Mouse (Mus musculus): ENCODE measurements around the gene Tmc8. TPM values are rescaled to one million over a fixed set of nuclear protein-coding genes. Genes with fewer than 3 reads are reported as not detected.

Tmc8 gene
- 4.1 and 5.4 TPM in 2 replicates for polyA plus RNA-seq (2015; fragmentation: Nextera tagmentation; extraction: Ambion mirVana)

DNA sequence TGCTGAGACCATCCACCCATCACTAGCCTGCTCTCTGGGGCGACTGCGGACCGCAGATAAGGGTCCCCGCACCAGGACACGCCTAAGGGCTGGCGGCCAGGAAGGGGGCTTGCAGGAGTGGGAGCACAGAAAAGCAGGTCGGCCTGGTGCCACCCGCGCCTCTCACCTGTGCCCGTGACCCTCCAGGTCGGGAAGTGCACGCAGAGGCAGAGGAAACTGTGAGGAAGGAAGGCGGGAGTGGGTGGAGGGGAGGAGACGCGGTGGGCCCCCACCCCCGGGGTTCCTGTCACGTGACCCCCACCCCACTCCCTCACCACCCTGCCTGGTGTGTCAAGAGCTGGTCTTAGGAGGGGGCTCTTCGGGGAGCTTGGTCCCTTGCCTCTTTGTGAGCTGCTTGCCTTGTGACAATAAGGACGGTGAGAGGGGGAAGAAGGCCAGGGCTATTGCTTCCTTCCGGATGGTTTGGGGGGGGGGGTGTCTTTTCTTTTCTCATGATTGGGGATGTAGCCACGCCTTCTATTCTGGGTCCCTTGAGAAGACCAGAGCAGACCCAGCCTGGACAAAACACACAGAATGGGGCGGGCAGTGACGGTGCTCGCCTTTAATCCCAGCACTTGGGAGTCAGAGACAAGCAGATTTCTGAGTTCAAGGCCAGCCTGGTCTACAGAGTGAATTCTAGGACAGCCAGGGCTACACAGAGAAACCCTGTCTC, at the start of gene Tmc8, which contains the start of gene Tmc6:
Tmc8 (plus strand) TSS at position 84 of the 712 bp plus-strand sequence.
Tmc6 (minus strand) TSS at position 206 of the 712 bp plus-strand sequence.
- ATAC-seq (ENCODE audit: insufficient read depth, low FRiP score, low read depth), result peak; percentile 20; the same call in 1 of the 2 replicates
- Histone ChIP-seq H3K4me2 (peak within 1 kb of the TSS; percentile 80), H3K4me1 (peaks cover 51% of the 10 kb centered on the region), H3K4me3 (replicated peaks) (peak within 1 kb of the TSS; percentile 47), H3K27me3 (replicated peaks) (no peaks in the 10 kb centered on the region), H3K36me3 (no peaks in the 10 kb centered on the region), H3K9me3 (no peaks in the 10 kb centered on the region), H3K27ac (peak within 1 kb of the TSS; percentile 94), H3K9ac (0 out of 2 replicates have a peak within 1 kb of the TSS, but pooled peaks have one; percentile 22)
- WGBS, result 55% methylated on average over 24 of the region's 24 CpGs

- no peak overlapping the region for H3K4me2 ChIP-seq
- H3K27ac ChIP-seq, result no peak overlapping the region
- H3K27me3 ChIP-seq (replicated peaks), result no peaks in the 10 kb centered on the region
- H3K36me3 ChIP-seq, result peaks cover 30% of the 10 kb centered on the region
- 0 out of 2 replicates have a peak, but pooled peaks have one; percentile 31 for ATAC-seq (ENCODE audit: insufficient read depth, low FRiP score, low read depth)
- no peak overlapping the region for H3K4me3 ChIP-seq (replicated peaks)
- WGBS, result 53% methylated on average over 5 of the region's 5 CpGs
- H3K9ac ChIP-seq, result no peak overlapping the region
- H3K4me1 ChIP-seq, result no peaks in the 10 kb centered on the region
- no peaks in the 10 kb centered on the region for H3K9me3 ChIP-seq
Observed at GRCm38 (mm10) chr11:117736037-117736689, 45.7 kb upstream of the Tmc8 start.

DNA sequence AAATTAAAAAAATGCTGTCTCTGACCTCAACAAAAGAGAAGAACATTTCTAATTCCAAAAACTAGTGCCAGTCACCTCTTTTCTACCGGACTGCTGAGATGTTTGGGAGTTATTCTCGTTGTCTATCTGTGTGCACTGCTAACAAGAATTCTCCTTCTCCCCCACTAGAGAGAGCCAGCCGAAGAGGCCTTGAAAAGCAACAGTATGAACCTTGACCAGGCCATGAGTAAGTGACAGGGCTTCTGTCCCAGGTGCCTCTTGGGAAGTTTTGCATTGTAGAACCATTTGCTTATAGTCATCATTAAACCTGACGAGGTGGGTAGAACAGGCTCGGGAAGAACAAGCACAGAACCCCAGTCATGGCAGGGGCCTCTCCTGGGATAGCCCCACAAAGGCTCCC, 43.8 kb upstream of the Tmc8 start:
- no peak for ATAC-seq (ENCODE audit: insufficient read depth, low FRiP score, low read depth)

GRCm38 (mm10) chr11:117741128-117741527, 40.7 kb upstream of the Tmc8 start:
- no peak overlapping the region for H3K27ac ChIP-seq
- ATAC-seq (ENCODE audit: insufficient read depth, low FRiP score, low read depth), result no peak
- no peak overlapping the region for H3K9ac ChIP-seq
- peaks cover 52% of the 10 kb centered on the region for H3K36me3 ChIP-seq
- no peaks in the 10 kb centered on the region for H3K4me1 ChIP-seq
- H3K27me3 ChIP-seq (replicated peaks), result no peaks in the 10 kb centered on the region
- 91% methylated on average over 6 of the region's 6 CpGs for WGBS
- no peak overlapping the region for H3K4me3 ChIP-seq (replicated peaks)
- no peaks in the 10 kb centered on the region for H3K9me3 ChIP-seq
- H3K4me2 ChIP-seq, result no peak overlapping the region

More for the DNA sequence above, 43.8 kb upstream of the Tmc8 start:
- Histone ChIP-seq H3K27ac (no peak overlapping the region), H3K4me2 (no peak overlapping the region), H3K27me3 (replicated peaks) (no peaks in the 10 kb centered on the region), H3K36me3 (peaks cover 43% of the 10 kb centered on the region), H3K9me3 (no peaks in the 10 kb centered on the region), H3K4me3 (replicated peaks) (no peak overlapping the region), H3K9ac (no peak overlapping the region), H3K4me1 (no peaks in the 10 kb centered on the region)
- WGBS, result 87% methylated on average over 5 of the region's 5 CpGs

- H3K4me2 ChIP-seq, result no peak overlapping the region
- no peaks in the 10 kb centered on the region for H3K4me1 ChIP-seq
- no peaks in the 10 kb centered on the region for H3K27me3 ChIP-seq (replicated peaks)
- WGBS, result 78% methylated on average over 8 of the region's 8 CpGs
- no peak for ATAC-seq (ENCODE audit: insufficient read depth, low FRiP score, low read depth)
- H3K4me3 ChIP-seq (replicated peaks), result no peak overlapping the region
- no peak overlapping the region for H3K9ac ChIP-seq
- peaks cover 50% of the 10 kb centered on the region for H3K36me3 ChIP-seq
- no peaks in the 10 kb centered on the region for H3K9me3 ChIP-seq
- no peak overlapping the region for H3K27ac ChIP-seq
Observed at GRCm38 (mm10) chr11:117742243-117742642, 39.6 kb upstream of the Tmc8 start.

GRCm38 (mm10) chr11:117742715-117743114, 39.2 kb upstream of the Tmc8 start:
- 82% methylated on average over 8 of the region's 8 CpGs for WGBS
- no peaks in the 10 kb centered on the region for H3K4me1 ChIP-seq
- peaks cover 52% of the 10 kb centered on the region for H3K36me3 ChIP-seq
- no peak overlapping the region for H3K4me2 ChIP-seq
- no peaks in the 10 kb centered on the region for H3K27me3 ChIP-seq (replicated peaks)
- no peak overlapping the region for H3K4me3 ChIP-seq (replicated peaks)
- H3K9me3 ChIP-seq, result no peaks in the 10 kb centered on the region
- ATAC-seq (ENCODE audit: insufficient read depth, low FRiP score, low read depth), result no peak
- H3K9ac ChIP-seq, result no peak overlapping the region
- H3K27ac ChIP-seq, result no peak overlapping the region

- H3K36me3 ChIP-seq, result peaks cover 50% of the 10 kb centered on the region
Observed at GRCm38 (mm10) chr11:117743454-117744030, 38.3 kb upstream of the Tmc8 start.

GRCm38 (mm10) chr11:117748628-117749027, 33.2 kb upstream of the Tmc8 start:
- Histone ChIP-seq H3K36me3 (peaks cover 26% of the 10 kb centered on the region), H3K4me1 (no peaks in the 10 kb centered on the region), H3K4me3 (replicated peaks) (no peak overlapping the region), H3K27me3 (replicated peaks) (no peaks in the 10 kb centered on the region), H3K27ac (no peak overlapping the region), H3K9ac (no peak overlapping the region), H3K4me2 (no peak overlapping the region), H3K9me3 (no peaks in the 10 kb centered on the region)
- WGBS, result 86% methylated on average over 4 of the region's 4 CpGs
- ATAC-seq (ENCODE audit: insufficient read depth, low FRiP score, low read depth), result no peak

More at GRCm38 (mm10) chr11:117743454-117744030, 38.3 kb upstream of the Tmc8 start:
- Histone ChIP-seq H3K27me3 (replicated peaks) (no peaks in the 10 kb centered on the region), H3K9ac (no peak overlapping the region), H3K9me3 (no peaks in the 10 kb centered on the region), H3K4me3 (replicated peaks) (no peak overlapping the region), H3K4me1 (no peaks in the 10 kb centered on the region), H3K4me2 (no peak overlapping the region), H3K27ac (no peak overlapping the region)
- ATAC-seq (ENCODE audit: insufficient read depth, low FRiP score, low read depth), result peak; percentile 47; the same call in 1 of the 2 replicates
- WGBS, result 51% methylated on average over 4 of the region's 4 CpGs

DNA sequence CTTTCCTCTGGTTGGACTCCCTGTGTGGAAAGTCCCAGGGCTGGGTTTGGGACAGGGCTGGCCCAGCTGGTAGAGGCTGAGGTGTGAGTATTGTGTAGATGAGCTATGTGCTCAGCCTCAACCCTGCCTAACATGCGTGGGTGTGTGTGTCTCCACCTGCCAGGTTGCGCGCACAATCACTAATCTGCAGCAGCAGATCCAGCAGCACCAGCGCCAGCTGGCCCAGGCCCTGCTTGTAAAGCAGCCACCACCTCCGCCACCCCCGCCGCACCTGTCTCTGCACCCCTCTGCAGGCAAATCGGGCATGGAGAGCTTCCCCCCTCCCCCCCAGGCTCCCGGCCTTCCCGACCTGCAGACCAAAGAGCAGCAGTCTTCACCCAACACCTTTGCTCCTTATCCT, 32.5 kb upstream of the Tmc8 start:
- Histone ChIP-seq H3K36me3 (peaks cover 32% of the 10 kb centered on the region), H3K9ac (no peak overlapping the region)

GRCm38 (mm10) chr11:117751544-117751943, 30.3 kb upstream of the Tmc8 start:
- no peaks in the 10 kb centered on the region for H3K9me3 ChIP-seq
- H3K27me3 ChIP-seq (replicated peaks), result no peaks in the 10 kb centered on the region
- peaks cover 41% of the 10 kb centered on the region for H3K36me3 ChIP-seq
- H3K27ac ChIP-seq, result no peak overlapping the region
- no peaks in the 10 kb centered on the region for H3K4me1 ChIP-seq
- H3K4me2 ChIP-seq, result no peak overlapping the region
- WGBS, result 84% methylated on average over 6 of the region's 6 CpGs
- ATAC-seq (ENCODE audit: insufficient read depth, low FRiP score, low read depth), result no peak
- no peak overlapping the region for H3K9ac ChIP-seq
- H3K4me3 ChIP-seq (replicated peaks), result no peak overlapping the region

More for the DNA sequence above, 32.5 kb upstream of the Tmc8 start:
- 94% methylated on average over 9 of the region's 10 CpGs for WGBS
- H3K4me1 ChIP-seq, result no peaks in the 10 kb centered on the region
- no peak overlapping the region for H3K27ac ChIP-seq
- no peaks in the 10 kb centered on the region for H3K27me3 ChIP-seq (replicated peaks)
- no peak overlapping the region for H3K4me2 ChIP-seq
- ATAC-seq (ENCODE audit: insufficient read depth, low FRiP score, low read depth), result no peak
- H3K4me3 ChIP-seq (replicated peaks), result no peak overlapping the region
- H3K9me3 ChIP-seq, result no peaks in the 10 kb centered on the region

DNA sequence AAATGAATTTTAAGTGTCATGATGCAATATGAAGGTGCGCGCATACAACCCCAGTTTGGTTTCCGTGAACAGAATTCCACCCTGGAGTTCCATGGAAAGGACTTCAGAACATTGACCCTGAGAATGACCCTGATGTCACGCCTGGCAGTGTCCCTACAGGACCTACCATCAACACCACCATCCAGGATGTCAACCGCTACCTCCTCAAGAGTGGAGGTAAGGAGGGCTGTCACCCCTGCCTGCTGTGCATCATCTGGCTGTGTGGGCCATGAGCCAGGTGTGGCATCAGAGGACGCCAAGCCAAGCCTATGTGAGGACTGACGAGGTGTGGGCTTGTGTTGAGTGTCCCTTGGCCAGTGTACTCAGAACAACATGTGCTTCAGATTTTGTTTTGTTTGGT, 26.0 kb upstream of the Tmc8 start:
- H3K36me3 ChIP-seq, result peaks cover 66% of the 10 kb centered on the region
- H3K4me3 ChIP-seq (replicated peaks), result no peak overlapping the region
- H3K9ac ChIP-seq, result no peak overlapping the region
- H3K27ac ChIP-seq, result no peak overlapping the region
- H3K4me2 ChIP-seq, result no peak overlapping the region
- H3K9me3 ChIP-seq, result no peaks in the 10 kb centered on the region
- no peaks in the 10 kb centered on the region for H3K4me1 ChIP-seq
- H3K27me3 ChIP-seq (replicated peaks), result no peaks in the 10 kb centered on the region
- 95% methylated on average over 7 of the region's 7 CpGs for WGBS
- no peak for ATAC-seq (ENCODE audit: insufficient read depth, low FRiP score, low read depth)

GRCm38 (mm10) chr11:117759267-117759666, 22.6 kb upstream of the Tmc8 start:
- ATAC-seq (ENCODE audit: insufficient read depth, low FRiP score, low read depth), result no peak
- H3K9me3 ChIP-seq, result no peaks in the 10 kb centered on the region
- no peaks in the 10 kb centered on the region for H3K27me3 ChIP-seq (replicated peaks)
- H3K4me1 ChIP-seq, result no peaks in the 10 kb centered on the region
- H3K4me2 ChIP-seq, result no peak overlapping the region
- peaks cover 60% of the 10 kb centered on the region for H3K36me3 ChIP-seq
- no peak overlapping the region for H3K4me3 ChIP-seq (replicated peaks)
- H3K9ac ChIP-seq, result no peak overlapping the region
- no peak overlapping the region for H3K27ac ChIP-seq
- 86% methylated on average over 10 of the region's 10 CpGs for WGBS

Data from stomach, embryonic 15.5 days (tissue).